Mouse (Mus musculus): ENCODE data around the gene Slc43a2. TPM values are rescaled to one million over a fixed set of nuclear protein-coding genes. Genes with fewer than 3 reads are reported as not detected.

Slc43a2 gene
- total RNA-seq (2021), result 10 to 100 TPM; 51.1 to 63.1 TPM

GRCm38 (mm10) chr11:75531469-75532242, at the start of gene Slc43a2:
Gene Slc43a2, plus strand, starts transcription at chr11:75531694.
- DNase-seq (ENCODE audit: low spot score in 2 of 2), result peak; percentile 97
- intact Hi-C loops (cut with DNase I), result no loop called here

GRCm38 (mm10) chr11:75486192-75486591, 45.3 kb upstream of the Slc43a2 start:
- intact Hi-C loops (cut with DNase I), result no loop called here
- DNase-seq (ENCODE audit: low spot score in 2 of 2), result no peak

GRCm38 (mm10) chr11:75486601-75487285, 44.8 kb upstream of the Slc43a2 start, which contains the start of gene Prpf8:
Gene Prpf8, plus strand, starts transcription at chr11:75486816.
- intact Hi-C loops (cut with DNase I), result no loop called here
- peak; percentile 96 to 98 for DNase-seq (ENCODE audit: low spot score in 2 of 2)

GRCm38 (mm10) chr11:75487496-75487895, 44.0 kb upstream of the Slc43a2 start:
- no peak for DNase-seq (ENCODE audit: low spot score in 2 of 2)
- intact Hi-C loops (cut with DNase I), result no loop called here

GRCm38 (mm10) chr11:75494296-75495049, 37.0 kb upstream of the Slc43a2 start:
- DNase-seq (ENCODE audit: low spot score in 2 of 2), result no peak
- intact Hi-C loops (cut with DNase I), result no loop called here

- intact Hi-C loops (cut with DNase I), result no loop called here
- DNase-seq (ENCODE audit: low spot score in 2 of 2), result no peak
These were observed 33.4 kb upstream of the Slc43a2 start for GRCm38 (mm10) chr11:75498126-75498525.

- no peak for DNase-seq (ENCODE audit: low spot score in 2 of 2)
- intact Hi-C loops (cut with DNase I), result no loop called here
These were observed 23.3 kb upstream of the Slc43a2 start for GRCm38 (mm10) chr11:75508162-75508561.

- intact Hi-C loops (cut with DNase I), result no loop called here
These were observed 22.6 kb upstream of the Slc43a2 start for GRCm38 (mm10) chr11:75508904-75509303.

GRCm38 (mm10) chr11:75509741-75510626, 21.5 kb upstream of the Slc43a2 start, which contains the start of gene Rilp:
Gene Rilp, plus strand, starts transcription at chr11:75510094.
- intact Hi-C loops (cut with DNase I), result loop anchor here (1.0 kb wide), 1 partner anchor 108 kb away; no protein-coding TSS in a partner anchor

More at GRCm38 (mm10) chr11:75508904-75509303, 22.6 kb upstream of the Slc43a2 start:
- no peak for DNase-seq (ENCODE audit: low spot score in 2 of 2)

GRCm38 (mm10) chr11:75510627-75510993, 20.9 kb upstream of the Slc43a2 start:
- intact Hi-C loops (cut with DNase I), result loop anchor here (1.0 kb wide), 1 partner anchor 108 kb away; no protein-coding TSS in a partner anchor
- DNase-seq (ENCODE audit: low spot score in 2 of 2), result peak; percentile 85 to 87

More at GRCm38 (mm10) chr11:75509741-75510626, 21.5 kb upstream of the Slc43a2 start, which contains the start of gene Rilp:
- DNase-seq (ENCODE audit: low spot score in 2 of 2), result no peak

GRCm38 (mm10) chr11:75511213-75511612, 20.3 kb upstream of the Slc43a2 start:
- intact Hi-C loops (cut with DNase I), result no loop called here
- no peak for DNase-seq (ENCODE audit: low spot score in 2 of 2)

GRCm38 (mm10) chr11:75512301-75513018, 19.0 kb upstream of the Slc43a2 start:
- DNase-seq (ENCODE audit: low spot score in 2 of 2), result no peak
- intact Hi-C loops (cut with DNase I), result no loop called here

GRCm38 (mm10) chr11:75513336-75513735, 18.2 kb upstream of the Slc43a2 start, which contains the start of gene Scarf1:
Gene Scarf1, plus strand, starts transcription at chr11:75513540.
- no peak for DNase-seq (ENCODE audit: low spot score in 2 of 2)
- intact Hi-C loops (cut with DNase I), result no loop called here

- intact Hi-C loops (cut with DNase I), result no loop called here
- DNase-seq (ENCODE audit: low spot score in 2 of 2), result no peak
These were observed 16.3 kb upstream of the Slc43a2 start for GRCm38 (mm10) chr11:75515186-75515585.

- intact Hi-C loops (cut with DNase I), result no loop called here
- DNase-seq (ENCODE audit: low spot score in 2 of 2), result no peak
These were observed 11.5 kb upstream of the Slc43a2 start for GRCm38 (mm10) chr11:75519834-75520633.

- intact Hi-C loops (cut with DNase I), result no loop called here
- no peak for DNase-seq (ENCODE audit: low spot score in 2 of 2)
These were observed 9.9 kb upstream of the Slc43a2 start for GRCm38 (mm10) chr11:75521609-75522008.

GRCm38 (mm10) chr11:75522793-75523192, 8.7 kb upstream of the Slc43a2 start:
- DNase-seq (ENCODE audit: low spot score in 2 of 2), result no peak
- intact Hi-C loops (cut with DNase I), result no loop called here
